Mouse (Mus musculus): ENCODE data around the gene Gm3012. TPM values are rescaled to one million over a fixed set of nuclear protein-coding genes. Genes with fewer than 3 reads are reported as not detected.
"Not testable (repeated sequence)": the region's sequence is repeated elsewhere in the genome, so short reads cannot be mapped to it uniquely, and the experiment has no call there.

The Gm3012 gene
- polyA plus RNA-seq (2015; fragmentation: Nextera tagmentation; extraction: Ambion mirVana), result not detected in 2 replicates

DNA sequence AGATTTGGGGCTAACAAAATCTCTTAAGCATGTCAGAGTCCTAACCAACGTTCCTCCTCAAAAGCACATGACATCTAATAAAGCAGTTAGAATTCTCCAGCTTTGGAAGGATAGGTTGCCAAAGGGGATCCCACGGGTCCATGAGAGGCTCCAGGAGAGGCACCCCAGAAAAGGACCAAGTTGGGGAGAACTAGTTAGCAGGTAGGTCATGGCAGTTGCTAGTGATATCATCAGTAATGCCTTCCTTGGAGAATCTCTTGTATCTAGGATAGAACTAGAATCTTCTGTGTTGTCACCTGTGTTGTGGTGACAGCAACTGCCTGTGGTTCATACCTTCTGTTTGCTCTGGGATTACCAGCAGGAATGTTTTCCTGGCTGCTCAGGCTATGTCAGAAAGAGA, at the start of gene Gm3012:
Gene Gm3012 (plus strand): TSS at position 301 of the 400 bp plus-strand sequence.
- H3K4me1 ChIP-seq; H3K4me3 ChIP-seq; H3K27me3 ChIP-seq (replicated peaks); ATAC-seq (ENCODE audit: extremely low read depth, insufficient number of reproducible peaks, low FRiP score, low TSS enrichment); H3K27ac ChIP-seq (replicated peaks); H3K9ac ChIP-seq; H3K9me3 ChIP-seq; H3K4me2 ChIP-seq; H3K36me3 ChIP-seq: not testable (repeated sequence)
- WGBS, result no CpG with 5 or more reads among the region's 2 CpGs

DNA sequence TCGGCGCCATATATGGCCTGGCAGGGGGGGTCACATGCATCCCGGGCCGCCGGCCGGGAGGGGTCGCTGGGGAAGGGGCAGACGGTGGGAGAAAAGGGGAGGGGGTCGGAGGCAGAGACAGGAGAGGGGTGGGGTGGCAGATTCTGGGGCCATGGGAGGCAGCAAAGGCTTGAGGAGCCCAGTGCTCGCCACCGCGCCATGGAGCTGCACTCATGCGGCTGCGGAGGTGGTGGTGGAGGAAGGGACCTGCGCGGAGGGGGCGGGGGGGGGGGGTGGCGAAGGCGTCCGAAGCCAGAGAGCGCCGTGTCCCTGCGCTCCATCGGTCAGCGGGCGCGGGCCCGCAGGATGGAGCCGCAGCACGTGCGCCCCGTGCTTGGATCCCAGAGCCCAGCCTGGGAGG, 17.4 kb downstream of the Gm3012 start, which contains the start of gene Gm3020:
Gene Gm3020 (plus strand): TSS at position 301 of the 400 bp plus-strand sequence.
- not testable (repeated sequence) for H3K4me3 ChIP-seq; ATAC-seq (ENCODE audit: extremely low read depth, insufficient number of reproducible peaks, low FRiP score, low TSS enrichment)
- no CpG with 5 or more reads among the region's 32 CpGs for WGBS

DNA sequence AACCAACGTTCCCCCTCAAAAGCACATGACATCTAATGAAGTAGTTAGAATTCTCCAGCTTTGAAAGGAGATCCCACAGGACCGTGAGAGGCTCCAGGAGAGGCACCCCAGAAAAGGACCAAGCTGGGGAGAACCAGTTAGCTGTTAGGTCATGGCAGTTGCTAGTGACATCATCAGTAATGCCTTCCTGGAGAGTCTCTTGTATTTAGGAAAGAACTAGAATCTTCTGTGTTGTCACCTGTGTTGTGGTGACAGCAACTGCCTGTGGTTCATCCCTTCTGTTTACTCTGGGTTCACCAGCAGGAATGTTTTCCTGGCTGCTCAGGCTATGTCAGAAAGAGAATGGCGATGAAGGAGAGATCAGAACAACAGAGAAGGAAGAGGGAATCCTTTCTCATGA, 54.2 kb downstream of the Gm3012 start, which contains the start of gene Gm3043:
Gene Gm3043 (plus strand): TSS at position 301 of the 400 bp plus-strand sequence.
- H3K9ac ChIP-seq; H3K36me3 ChIP-seq; H3K9me3 ChIP-seq; H3K27ac ChIP-seq (replicated peaks); H3K4me1 ChIP-seq; H3K4me2 ChIP-seq; H3K4me3 ChIP-seq; H3K27me3 ChIP-seq (replicated peaks); ATAC-seq (ENCODE audit: extremely low read depth, insufficient number of reproducible peaks, low FRiP score, low TSS enrichment): not testable (repeated sequence)
- no CpG with 5 or more reads among the region's 3 CpGs for WGBS

More for the DNA sequence above, 17.4 kb downstream of the Gm3012 start, which contains the start of gene Gm3020:
- H3K4me1 ChIP-seq; H3K27ac ChIP-seq (replicated peaks); H3K4me2 ChIP-seq; H3K36me3 ChIP-seq; H3K27me3 ChIP-seq (replicated peaks); H3K9me3 ChIP-seq; H3K9ac ChIP-seq: not testable (repeated sequence)

Other genes with a start within 250 kb of the Gm3012 start
- gene Gm10413, start 239.4 kb upstream of the Gm3012 start, polyA plus RNA-seq (2015; fragmentation: Nextera tagmentation; extraction: Ambion mirVana), result not detected in 2 replicates
- gene Gm10409, start 221.9 kb upstream of the Gm3012 start, polyA plus RNA-seq (2015; fragmentation: Nextera tagmentation; extraction: Ambion mirVana), result 7.0 and 7.8 TPM in 2 replicates
- gene Gm3005, start 206.4 kb upstream of the Gm3012 start, polyA plus RNA-seq (2015; fragmentation: Nextera tagmentation; extraction: Ambion mirVana), result 14.6 and 15.8 TPM in 2 replicates
- not detected in 2 replicates for gene Gm10408, start 185.1 kb upstream of the Gm3012 start, polyA plus RNA-seq (2015; fragmentation: Nextera tagmentation; extraction: Ambion mirVana)
- gene Gm3020, start 17.5 kb downstream of the Gm3012 start, polyA plus RNA-seq (2015; fragmentation: Nextera tagmentation; extraction: Ambion mirVana), result 7.0 and 7.8 TPM in 2 replicates
- gene Gm3043, start 54.3 kb downstream of the Gm3012 start, polyA plus RNA-seq (2015; fragmentation: Nextera tagmentation; extraction: Ambion mirVana), result not detected in 2 replicates
- 3.3 and 4.0 TPM in 2 replicates for gene Gm3002, start 175.6 kb downstream of the Gm3012 start, polyA plus RNA-seq (2015; fragmentation: Nextera tagmentation; extraction: Ambion mirVana)
- 0.37 TPM in 1 of 2 replicates, not detected in the other for gene Gm3033, start 211.7 kb downstream of the Gm3012 start, polyA plus RNA-seq (2015; fragmentation: Nextera tagmentation; extraction: Ambion mirVana)
- gene Gm2916, start 249.7 kb downstream of the Gm3012 start, polyA plus RNA-seq (2015; fragmentation: Nextera tagmentation; extraction: Ambion mirVana), result 0.24 TPM in 1 of 2 replicates, not detected in the other